Mouse (Mus musculus): ENCODE data around the gene Gm973. TPM values are rescaled to one million over a fixed set of nuclear protein-coding genes. Genes with fewer than 3 reads are reported as not detected.

Gm973 gene
- polyA plus RNA-seq, 1 experiment = 1.2 TPM

DNA sequence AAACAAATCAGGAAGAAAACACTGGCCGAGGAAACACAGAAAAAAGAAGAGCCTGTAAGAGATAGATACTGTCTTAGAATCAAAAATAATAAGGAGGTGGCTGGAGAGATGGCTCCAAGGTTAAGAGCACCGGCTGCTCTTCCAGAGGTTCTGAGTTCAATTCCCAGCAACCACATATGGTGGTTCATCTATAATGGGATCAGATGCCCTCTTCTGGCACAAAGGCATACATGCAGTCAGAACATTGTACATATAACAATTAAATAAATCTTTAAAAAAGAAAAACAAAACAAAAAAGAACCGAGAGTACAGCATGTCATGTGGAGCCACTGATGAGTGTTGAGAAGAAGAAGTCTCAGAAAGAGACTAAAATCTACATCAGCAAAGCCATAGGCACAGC lies 64.8 kb downstream of the Gm973 start:
- DNase-seq (ENCODE audit: low read depth) = no peak

DNA sequence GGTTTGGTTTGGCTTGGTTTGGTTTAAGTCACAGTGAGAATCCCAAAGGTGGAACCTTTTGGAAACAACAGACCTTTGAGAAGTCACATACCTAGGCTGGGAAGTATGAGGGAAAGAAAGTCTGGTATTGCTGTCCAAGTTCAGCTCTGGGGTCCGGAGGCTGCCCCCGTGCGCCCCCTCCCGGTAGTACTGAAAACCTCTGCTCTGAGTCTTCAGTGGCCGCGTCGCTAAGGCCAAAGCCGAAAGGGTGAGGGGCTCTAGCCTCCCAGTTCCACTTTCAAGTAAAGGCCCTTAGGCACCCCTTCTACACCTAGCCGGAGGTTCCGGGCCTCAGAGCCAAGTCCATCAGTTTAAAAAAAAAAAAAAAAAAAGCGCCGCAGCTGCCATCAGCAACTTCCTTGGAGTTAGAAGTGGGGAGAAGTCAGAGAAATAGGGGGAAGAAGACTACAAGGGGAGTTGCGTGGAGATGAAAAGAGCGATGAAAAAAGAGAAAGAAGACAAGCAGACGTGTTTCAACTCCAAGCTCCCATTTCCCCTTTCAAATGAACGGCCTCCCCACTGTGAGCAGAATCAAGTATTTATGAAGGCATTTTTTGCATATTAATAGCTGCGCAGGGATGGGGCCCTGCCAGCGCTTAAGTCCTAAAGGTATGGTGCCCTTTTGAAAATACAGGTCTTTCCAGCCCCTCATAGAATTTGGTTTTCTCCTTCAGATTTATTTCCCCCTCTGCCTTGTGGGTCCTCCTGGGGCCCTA lies 68.8 kb downstream of the Gm973 start:
- no peak for DNase-seq (ENCODE audit: low read depth)

DNA sequence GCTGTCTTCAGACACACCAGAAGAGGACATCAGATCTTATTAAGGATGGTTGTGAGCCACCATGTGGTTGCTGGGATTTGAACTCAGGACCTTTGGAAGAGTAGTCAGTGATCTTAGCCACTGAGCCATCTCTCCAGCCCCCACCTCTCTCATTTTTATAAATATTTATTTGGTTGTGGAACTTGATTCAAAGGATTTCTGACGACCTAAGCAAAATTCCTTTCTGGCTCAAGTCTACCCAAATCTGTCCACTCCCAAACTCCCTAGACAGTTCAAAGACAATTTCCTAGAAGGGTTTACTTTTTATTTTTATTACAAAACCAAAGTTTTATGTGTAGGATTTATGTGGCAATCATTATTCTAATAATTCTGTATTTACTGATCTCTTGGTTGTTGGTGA lies 73.2 kb downstream of the Gm973 start:
- DNase-seq (ENCODE audit: low read depth) = no peak

DNA sequence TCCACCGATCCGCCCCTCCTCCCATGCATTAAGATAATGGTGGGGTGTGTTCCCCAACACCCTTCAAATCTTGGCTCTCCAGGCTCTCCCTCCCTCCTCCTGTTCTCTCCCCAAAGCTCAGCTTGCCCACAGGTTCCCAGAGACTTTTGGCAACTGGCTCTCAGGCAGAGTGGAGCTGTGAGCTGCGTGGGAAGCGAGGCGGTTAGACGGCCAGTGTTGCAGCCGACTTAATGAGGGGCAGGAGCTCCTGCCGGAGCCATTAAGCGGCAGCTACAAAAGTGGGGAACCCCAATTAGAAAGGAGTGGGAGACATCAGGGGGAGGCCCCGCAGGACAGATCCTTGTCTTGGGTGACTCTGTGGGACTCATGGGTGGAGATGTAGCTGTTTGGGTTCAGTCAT lies 76.3 kb downstream of the Gm973 start:
- DNase-seq (ENCODE audit: low read depth) = no peak

DNA sequence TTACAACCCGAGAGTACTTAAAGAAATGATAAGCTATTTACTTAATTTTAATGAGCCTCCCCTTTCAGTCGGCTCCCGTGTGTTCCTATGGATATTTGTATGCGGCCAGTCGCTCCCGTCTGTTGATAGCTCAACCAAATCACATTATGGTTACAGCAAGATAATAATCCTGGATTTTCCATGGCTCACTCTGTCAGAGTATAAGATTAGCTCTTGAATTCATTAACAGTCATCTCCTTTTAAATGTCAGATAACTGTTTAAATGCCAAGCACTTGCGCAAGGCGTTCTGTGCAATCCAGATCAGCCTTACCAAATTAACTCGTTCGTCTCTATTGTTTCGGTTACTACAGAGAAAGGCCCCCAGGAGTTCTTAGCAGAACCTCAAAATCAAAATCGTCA lies 76.8 kb downstream of the Gm973 start:
- no peak for DNase-seq (ENCODE audit: low read depth)

DNA sequence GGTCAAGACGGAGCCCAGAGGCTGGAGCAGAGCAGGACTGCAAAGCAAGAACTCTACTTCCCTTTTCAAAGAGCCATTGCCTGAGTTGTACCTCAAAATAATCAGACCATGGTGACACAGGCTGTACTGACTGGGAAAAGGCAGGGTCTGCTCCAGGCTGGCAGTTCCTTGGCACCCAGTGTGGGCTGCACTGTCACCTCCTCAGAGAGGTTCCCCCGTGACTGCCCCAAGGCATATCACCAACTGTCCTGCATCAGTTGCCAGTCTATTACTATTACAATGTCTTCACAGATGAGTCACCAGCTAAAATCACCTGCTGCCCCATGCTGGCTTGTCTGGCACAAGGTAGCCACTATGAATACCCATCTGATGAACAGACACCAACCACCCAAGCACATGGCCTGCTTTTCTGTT lies 77.6 kb downstream of the Gm973 start:
- DNase-seq (ENCODE audit: low read depth) = no peak

DNA sequence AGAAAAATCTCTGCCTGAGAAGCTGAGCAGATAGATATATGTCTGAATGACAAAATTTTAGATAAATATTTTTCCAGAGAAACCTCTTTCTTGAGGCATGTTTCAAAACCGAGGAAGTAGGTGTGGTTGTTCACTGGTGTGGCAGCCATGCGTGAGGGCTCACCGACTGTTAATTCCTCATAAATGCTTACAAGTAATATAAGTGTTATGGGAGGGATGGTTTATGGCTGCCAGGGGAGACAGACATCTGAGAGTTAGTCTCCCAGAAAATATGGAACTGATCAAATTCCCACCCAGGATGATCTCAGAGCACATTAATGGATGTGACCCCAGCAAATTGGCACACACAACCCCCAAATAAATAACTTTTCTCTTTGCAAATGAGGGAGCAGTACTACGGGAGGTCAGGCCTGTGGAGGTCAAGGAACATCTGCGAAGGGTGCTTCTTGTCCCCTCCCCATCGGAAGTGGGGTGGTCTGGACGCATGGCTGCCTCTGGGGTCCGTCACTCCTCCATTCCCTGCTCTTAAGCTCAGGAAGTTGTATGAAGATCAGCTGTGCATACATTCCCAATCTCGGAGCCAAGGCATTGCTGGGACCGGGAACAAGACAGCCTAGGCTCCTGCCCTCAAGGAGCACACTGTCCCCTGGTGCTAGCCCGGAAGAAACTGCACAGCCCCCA lies 78.7 kb downstream of the Gm973 start:
- DNase-seq (ENCODE audit: low read depth) = no peak

DNA sequence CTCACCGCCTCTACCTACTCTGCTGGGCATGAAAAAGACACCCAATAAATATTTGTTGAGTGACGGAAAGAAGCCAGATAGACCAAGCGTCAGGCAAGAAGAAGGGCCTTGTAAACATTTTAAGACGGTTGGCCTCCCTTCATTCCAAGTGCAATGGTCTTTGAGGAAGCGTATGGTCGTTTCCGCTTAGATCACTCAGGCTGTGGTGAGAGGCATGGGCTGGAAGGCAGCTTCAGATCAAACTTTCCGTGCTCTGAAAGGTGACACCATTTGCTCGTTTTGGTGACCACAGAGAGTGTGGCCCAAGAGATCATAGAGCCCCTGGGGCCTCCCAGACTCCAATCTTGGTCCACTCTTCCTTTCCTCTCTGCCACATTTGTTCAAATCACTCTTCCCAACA lies 79.5 kb downstream of the Gm973 start:
- no peak for DNase-seq (ENCODE audit: low read depth)

DNA sequence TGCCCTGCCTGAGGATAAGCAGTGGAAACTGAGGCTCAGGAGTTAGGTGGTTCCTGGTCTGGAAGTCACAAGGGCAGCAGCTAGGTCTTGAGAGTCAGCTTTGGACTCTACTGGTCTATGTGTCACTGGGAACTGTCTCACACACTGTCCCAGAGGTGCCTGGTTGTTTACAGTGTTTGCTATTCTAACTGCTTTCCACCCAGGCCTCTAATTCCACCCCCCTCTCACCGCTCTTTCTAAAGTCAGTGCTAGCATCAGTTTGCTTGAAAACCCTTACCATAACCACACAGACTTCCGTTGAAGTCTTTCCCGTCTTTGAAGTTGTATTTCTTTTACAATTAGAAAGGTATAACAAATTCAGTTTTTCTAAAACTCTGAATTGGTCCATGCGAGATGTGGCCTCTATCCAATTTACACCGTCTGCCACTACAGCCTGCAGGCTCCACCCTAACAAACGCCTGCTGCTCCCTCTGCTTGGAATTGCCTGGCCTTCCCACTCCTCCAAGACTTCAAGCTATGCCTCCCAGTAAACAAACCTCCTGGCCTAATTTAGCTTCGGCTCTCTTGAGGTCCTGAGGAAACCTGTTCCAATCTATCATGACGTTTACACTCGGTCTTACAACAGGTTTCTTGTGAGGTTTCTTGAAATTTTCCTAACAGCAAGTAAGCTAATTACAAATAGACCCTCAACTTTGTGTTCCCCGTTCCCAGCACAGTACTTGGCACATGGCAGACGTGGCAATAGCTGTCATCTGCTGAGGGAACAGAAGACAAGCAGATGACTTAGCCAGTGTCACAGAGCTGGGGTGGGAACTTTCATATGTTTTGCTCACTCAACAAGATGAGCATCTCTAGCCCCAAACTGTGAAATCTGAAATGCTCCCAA lies 86.7 kb downstream of the Gm973 start:
- no peak for DNase-seq (ENCODE audit: low read depth)

DNA sequence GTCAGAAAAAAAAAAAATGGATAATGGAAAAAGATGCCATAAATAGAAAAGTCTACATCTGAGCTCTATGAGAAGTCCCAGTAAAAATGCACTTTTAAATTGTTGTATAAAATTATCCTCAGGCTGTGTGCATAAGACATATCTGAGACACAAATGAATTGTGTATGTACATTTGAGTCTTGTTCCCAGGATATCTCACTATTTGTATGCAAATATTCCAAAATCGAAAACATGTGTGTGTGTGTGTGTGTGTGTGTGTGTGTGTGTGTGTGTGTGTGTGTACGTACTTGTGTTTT lies 87.3 kb downstream of the Gm973 start:
- DNase-seq (ENCODE audit: low read depth) = no peak

DNA sequence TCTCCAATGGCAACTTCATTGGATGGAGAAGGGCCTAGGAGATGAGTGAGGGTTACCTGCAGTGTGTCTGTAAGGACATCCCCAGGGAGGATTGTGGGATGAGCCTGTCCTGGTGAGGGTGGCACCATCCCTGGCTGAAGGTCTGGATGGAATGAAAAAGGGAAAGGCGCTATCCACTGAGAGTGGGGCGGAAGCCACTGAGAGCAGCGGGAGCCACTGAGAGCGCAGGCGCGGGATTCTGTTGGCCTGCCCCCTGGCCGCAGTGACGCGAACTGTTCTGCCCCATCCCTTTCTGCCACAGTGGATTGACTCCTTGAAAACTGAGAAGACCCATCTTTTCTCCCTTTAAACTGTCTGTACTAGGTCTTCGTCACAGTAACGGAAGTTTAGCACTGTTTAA lies 87.8 kb downstream of the Gm973 start:
- no peak for DNase-seq (ENCODE audit: low read depth)

DNA sequence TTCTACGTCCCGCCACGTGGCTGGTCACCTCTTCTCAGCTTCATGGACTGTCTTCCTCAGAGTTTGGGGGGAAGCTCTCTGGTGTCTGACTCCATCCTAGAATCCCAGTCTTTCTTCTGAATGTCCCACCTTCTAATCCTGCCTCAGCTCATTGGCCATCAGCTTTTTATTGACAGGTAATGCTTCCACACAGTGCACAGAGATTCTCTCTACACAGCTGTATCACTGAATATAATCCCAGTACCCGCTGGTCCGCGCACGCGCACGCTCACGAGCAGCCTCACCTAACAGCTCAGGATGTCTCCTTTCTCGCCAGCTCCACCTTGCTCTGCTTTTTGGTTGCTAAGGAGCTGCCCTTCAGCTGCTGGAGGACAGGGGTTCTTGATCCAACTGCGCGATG lies 90.4 kb downstream of the Gm973 start:
- DNase-seq (ENCODE audit: low read depth) = no peak

DNA sequence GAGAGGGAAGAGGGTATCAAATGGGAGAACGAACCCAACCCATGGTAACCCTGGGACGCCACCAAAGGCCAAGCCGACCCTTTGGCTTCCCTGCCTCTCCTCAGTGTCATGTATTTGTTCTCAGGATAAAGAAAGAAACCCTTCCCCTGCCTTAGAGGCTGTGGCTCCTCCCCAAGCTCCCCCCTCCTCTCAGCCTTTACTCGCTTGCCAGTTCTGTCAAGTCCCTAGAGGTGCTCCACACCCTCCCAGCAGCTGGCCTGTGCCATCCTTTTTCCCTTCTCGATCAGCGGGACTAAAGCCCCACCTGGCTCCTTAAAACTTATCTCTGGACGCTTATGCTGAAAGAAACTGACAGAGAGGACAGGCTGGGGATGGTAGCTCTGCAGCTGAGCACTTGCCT lies 91.0 kb downstream of the Gm973 start:
- no peak for DNase-seq (ENCODE audit: low read depth)

DNA sequence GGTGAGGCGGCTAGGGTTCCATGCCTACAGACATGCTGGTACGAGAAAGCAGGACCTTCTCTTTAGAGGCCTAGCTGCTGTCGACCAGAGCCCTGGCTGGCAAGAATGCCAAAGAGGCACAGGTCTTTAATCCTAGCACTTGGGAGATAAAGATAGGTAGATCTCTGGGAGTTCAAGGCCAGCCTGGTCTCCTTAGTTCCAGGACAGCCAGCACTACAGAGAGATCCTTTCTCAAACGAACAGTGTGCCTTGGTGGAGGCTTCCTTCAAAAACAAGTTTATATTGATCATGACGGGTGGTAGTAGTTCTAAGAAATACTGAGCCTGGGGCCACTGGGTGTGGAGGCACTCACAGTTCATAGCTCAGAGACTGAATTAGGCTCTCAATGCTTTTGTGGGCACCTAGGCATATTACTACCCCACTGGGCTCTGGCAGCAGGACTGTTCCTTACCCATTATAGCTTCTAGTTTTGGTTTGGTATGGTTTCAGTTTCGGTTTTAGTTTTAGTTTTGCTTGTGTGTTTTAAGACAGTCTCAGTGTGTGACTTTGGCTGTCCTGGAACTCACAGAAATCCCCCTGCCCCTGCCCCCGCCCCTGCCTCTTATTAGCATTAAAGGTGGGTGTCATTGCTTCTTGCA lies 92.2 kb downstream of the Gm973 start:
- DNase-seq (ENCODE audit: low read depth) = no peak

DNA sequence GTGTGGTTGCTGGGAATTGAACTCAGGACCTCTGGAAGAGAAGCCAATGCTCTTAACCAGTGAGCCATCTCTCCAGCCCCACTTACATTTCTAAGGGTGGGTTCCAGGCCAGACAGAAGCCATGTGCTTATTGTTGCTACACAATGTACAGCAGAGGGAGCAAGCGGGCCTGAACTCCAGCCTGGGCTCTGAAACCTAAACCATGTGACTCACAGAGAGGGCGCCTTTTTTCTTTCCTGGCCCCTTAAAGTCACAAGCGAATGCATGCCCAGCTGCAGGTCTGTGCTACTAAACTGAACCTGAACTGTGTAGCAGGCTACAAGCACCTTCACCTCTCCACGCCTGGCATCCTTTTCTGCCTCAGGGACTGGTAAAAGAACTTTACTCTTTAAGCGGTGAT lies 92.9 kb downstream of the Gm973 start:
- no peak for DNase-seq (ENCODE audit: low read depth)

DNA sequence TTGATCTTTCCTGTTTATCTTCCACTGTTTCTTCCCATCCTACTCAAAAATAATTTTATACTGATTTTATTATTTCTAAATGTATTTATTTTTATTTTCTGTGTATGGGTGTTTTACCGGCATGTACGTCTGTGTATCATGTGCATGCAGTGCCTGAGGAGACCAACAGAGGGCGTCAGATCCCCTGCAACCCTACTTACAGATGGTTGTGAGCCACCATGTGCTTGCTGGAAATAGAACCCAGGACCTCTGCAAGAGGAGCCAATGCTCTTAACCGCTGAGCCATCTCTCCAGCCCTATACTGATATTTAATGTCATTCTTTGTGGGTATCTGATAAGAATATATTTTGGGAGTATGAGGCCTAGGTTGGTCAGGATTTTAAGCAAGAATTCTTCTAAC lies 93.4 kb downstream of the Gm973 start:
- no peak for DNase-seq (ENCODE audit: low read depth)

DNA sequence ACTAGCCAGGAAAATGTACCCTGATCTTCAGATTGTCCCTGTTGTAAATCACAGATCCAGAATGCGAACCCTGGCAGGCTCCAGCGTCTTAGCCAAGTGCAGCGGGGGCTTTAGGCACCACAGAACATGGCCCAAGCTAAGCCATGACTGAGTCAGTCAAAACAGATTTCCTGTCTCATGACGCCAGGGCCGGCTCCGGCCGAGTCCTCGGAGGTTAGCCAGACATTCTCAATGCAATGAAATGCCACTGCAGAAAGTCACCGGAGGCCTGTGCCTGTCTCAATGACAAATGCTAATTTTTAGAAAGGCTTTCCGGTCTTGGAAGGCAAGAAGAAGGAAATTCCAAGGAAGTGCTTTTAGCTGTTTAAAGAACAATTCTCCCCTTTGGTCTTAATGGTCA lies 93.8 kb downstream of the Gm973 start:
- no peak for DNase-seq (ENCODE audit: low read depth)

DNA sequence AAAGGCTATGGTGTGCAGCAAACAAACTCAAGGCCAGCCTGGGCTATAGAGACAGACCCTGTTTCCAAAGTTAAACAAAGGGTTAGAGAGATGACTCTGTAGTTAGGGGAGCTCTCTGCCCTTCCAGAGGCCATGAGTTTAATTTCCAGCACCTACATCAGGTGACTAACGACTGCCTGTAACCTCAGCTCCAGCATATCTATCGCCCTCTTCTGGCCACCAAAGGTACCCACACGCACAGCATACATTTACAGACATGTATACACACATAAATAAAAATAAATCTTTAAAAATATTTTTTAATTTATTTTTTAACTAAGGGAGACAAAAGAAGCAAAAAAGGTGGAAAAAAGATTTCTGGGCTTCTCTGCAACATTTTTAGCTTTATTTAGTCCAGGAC lies 94.9 kb downstream of the Gm973 start:
- DNase-seq (ENCODE audit: low read depth) = no peak

DNA sequence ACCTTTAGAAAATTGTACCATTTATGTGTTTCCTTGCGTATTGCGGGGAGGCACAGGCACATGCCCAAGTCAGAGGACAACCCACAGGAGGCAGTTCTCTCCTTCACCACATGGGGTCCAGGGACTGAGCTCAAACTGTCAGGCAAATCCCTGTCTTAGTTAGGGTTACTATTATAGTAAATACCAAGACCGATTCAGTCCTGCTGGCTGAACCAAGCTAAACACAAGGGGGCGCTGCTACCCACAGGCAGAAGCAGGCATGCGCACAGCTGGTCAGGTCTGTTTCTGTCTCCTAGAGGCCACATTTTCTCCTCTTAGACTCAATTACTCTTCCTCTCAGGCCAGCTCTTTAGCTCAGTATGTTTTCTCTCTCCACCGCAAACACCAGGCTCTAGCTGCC lies 97.7 kb downstream of the Gm973 start:
- DNase-seq (ENCODE audit: low read depth) = no peak

DNA sequence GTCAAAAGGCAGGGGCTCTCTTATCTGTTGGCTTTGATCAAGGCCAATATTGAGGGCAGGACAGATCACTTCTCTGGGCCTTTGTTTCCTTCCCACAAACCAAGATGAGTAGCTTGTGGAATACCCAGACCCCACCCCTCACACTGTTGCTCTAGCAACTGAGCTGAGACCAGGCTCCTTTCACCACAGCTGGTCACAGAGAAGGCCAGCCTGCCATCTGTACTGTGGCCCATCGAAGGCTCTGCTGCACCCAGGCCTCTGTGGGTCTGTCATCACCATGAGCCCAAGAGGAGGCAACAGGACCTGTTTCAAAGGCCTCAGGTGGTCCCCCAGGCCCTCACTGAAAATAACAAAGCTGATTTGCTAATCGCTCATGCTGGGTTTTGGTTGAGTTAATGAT lies 99.0 kb downstream of the Gm973 start:
- DNase-seq (ENCODE audit: low read depth) = no peak

DNA sequence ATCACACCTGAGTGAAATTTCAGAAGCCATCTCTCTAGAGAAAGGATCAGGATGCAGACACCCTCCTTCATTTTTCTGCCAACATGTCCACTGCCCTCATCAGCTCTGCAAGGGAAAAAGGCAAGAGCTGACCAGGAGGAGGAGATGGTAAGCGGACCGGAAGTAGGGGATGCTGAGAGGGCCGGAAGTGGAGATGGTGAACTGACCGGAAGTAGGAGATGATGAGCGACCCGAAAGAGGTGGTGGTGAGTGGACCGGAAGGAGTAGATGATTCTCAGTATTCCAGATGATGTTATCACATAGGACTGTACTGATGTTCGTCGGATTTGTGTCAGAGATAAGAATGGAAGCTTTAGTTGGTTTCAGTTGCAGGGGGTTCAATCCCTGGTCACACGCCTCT lies 103.1 kb downstream of the Gm973 start:
- DNase-seq (ENCODE audit: low read depth) = no peak

DNA sequence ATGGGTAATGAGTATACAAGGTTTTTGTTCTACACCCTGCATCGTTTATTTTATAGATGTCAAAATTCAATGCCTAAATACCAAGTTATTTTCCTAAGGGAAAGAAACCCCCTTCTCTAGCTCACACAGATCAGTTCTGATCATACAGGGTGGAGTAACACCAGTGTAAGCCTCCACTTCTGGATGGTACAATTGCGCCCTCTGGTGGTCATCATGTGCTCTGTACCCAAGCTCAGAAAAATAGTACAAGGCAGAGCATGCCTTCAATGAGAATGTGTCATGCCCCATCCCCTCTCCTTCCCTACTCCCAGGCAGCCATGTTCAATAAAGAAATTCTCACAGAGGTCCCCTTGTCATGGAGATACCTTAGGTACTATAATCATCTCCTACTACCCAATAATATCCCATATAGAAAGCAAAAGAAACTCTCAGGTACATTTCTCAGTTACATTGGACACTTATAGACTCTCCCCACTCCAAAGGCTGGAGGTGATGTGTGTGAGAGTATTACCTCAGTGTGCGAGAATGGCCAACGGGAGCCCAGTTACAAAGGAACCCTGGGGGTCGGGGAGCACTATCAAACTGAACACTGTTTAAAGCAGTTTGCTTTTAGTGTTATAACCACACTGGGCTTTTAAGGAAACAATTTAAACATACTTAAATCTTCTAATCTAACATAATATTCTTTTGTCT lies 107.4 kb downstream of the Gm973 start:
- DNase-seq (ENCODE audit: low read depth) = peak; percentile 13
